Mouse (Mus musculus) CH12.LX (cell line): Measurements from ENCODE around the gene Esp8. TPM values are rescaled to one million over a fixed set of nuclear protein-coding genes. Genes with fewer than 3 reads are reported as not detected.
"Not testable (repeated sequence)": the region's sequence is repeated elsewhere in the genome, so short reads cannot be mapped to it uniquely, and the experiment has no call there.

Experiments used
- DNase-seq: peaks from one replicate; pipeline ENCODE4 v3.0.0-alpha.2; 2013; ENCODE audit errors: extremely low read depth
- H3K27ac ChIP-seq: 2 replicates; pipeline ENCODE4 v1.5.1; 2012; ENCODE audit warnings: low read depth, mild to moderate bottlenecking, control low read depth, moderate library complexity; ENCODE audit not compliant: insufficient read depth
- H3K27me3 ChIP-seq: replicated peaks from 2 replicates; pipeline ENCODE3; 2012; ENCODE audit warnings: inconsistent platforms
- H3K36me3 ChIP-seq, 2 experiments: replicated peaks in 1 of 2; 2 replicates each; pipeline versions ENCODE3 to v1.6.1; 2012; ENCODE audit warnings: inconsistent platforms in 1 of 2, low read length in 1 of 2, mild to moderate bottlenecking in 1 of 2, mixed read lengths in 1 of 2, moderate library complexity in 1 of 2; ENCODE audit not compliant: control insufficient read depth in 1 of 2, insufficient read depth in 1 of 2
- H3K4me1 ChIP-seq, 2 experiments: 2 replicates each; pipeline ENCODE4 v1.6.1; 2012; ENCODE audit warnings: inconsistent platforms in 1 of 2, moderate library complexity in 1 of 2; ENCODE audit not compliant: insufficient read depth in 2 of 2, control insufficient read depth in 1 of 2
- H3K4me2 ChIP-seq: 2 replicates; pipeline ENCODE4 v1.6.1; 2012; ENCODE audit warnings: low read depth, mild to moderate bottlenecking, control low read depth; ENCODE audit not compliant: poor library complexity, insufficient read depth, severe bottlenecking
- H3K4me3 ChIP-seq, 3 experiments: fragments of 150-350 bp in 1 of 3; sonication (generic) in 1 of 3; replicated peaks in 1 of 3; 2 replicates each; pipeline versions ENCODE3 to v1.5.1; 2011 to 2012; ENCODE audit warnings: low read depth in 2 of 3, low read length in 2 of 3, mild to moderate bottlenecking in 2 of 3, moderate library complexity in 2 of 3, control low read depth in 1 of 3, improper control_type of control experiment in 1 of 3, inconsistent platforms in 1 of 3, mixed read lengths in 1 of 3; ENCODE audit not compliant: poor library complexity in 1 of 3
- H3K79me2 ChIP-seq: replicated peaks from 2 replicates; pipeline ENCODE4 v1.6.1; 2012; ENCODE audit warnings: mild to moderate bottlenecking, moderate library complexity; ENCODE audit not compliant: control insufficient read depth, poor library complexity, insufficient read depth, severe bottlenecking; ENCODE audit errors: extremely low read depth
- H3K9ac ChIP-seq: 2 replicates; pipeline ENCODE4 v1.6.1; 2012; ENCODE audit warnings: low read depth, mild to moderate bottlenecking, control low read depth, moderate library complexity; ENCODE audit not compliant: insufficient read depth
- H3K9me3 ChIP-seq: replicated peaks from 2 replicates; pipeline ENCODE3; 2012; ENCODE audit warnings: low read length, inconsistent platforms, mixed read lengths
- ELF1 ChIP-seq: IDR thresholded peaks from 2 replicates; pipeline ENCODE4 v1.6.1; 2014; ENCODE audit warnings: low read depth, mild to moderate bottlenecking, inconsistent platforms, low read length, improper control_type of control experiment
- GABPA ChIP-seq: IDR thresholded peaks from 2 replicates; pipeline ENCODE4 v1.6.1; 2012; ENCODE audit warnings: low read depth, low read length, improper control_type of control experiment, inconsistent platforms; ENCODE audit not compliant: insufficient replicate concordance
- HCFC1 ChIP-seq: IDR thresholded peaks from 2 replicates; pipeline ENCODE4 v1.6.1; 2012; ENCODE audit warnings: low read depth, mild to moderate bottlenecking, inconsistent platforms, low read length, improper control_type of control experiment
- IRF4 ChIP-seq: IDR thresholded peaks from 2 replicates; pipeline ENCODE4 v1.6.1; 2014; ENCODE audit warnings: low read depth, mild to moderate bottlenecking, inconsistent platforms, low read length, improper control_type of control experiment
- KAT2A ChIP-seq: IDR thresholded peaks from 2 replicates; pipeline ENCODE4 v1.6.1; 2012; ENCODE audit warnings: low read length, improper control_type of control experiment, inconsistent platforms; ENCODE audit not compliant: insufficient replicate concordance
- MAFK ChIP-seq: IDR thresholded peaks from 2 replicates; pipeline ENCODE4 v1.6.1; 2011; ENCODE audit warnings: low read length, improper control_type of control experiment; ENCODE audit not compliant: insufficient replicate concordance
- MAZ ChIP-seq: IDR thresholded peaks from 2 replicates; pipeline ENCODE4 v1.6.1; 2012; ENCODE audit warnings: low read depth, mild to moderate bottlenecking, inconsistent platforms, low read length, improper control_type of control experiment, moderate library complexity
- MEF2A ChIP-seq: IDR thresholded peaks from 2 replicates; pipeline ENCODE4 v1.6.1; 2014; ENCODE audit warnings: low read depth, mild to moderate bottlenecking, inconsistent platforms, low read length, improper control_type of control experiment, borderline replicate concordance
- MYC ChIP-seq: IDR thresholded peaks from 2 replicates; pipeline ENCODE4 v1.6.1; 2011; ENCODE audit warnings: low read depth, mild to moderate bottlenecking, improper control_type of control experiment, low read length
- NELFE ChIP-seq: IDR thresholded peaks from 2 replicates; pipeline ENCODE4 v1.6.1; 2011; ENCODE audit warnings: low read depth, low read length, improper control_type of control experiment
- NRF1 ChIP-seq: IDR thresholded peaks from 2 replicates; pipeline ENCODE4 v1.6.1; 2014; ENCODE audit warnings: low read depth, mild to moderate bottlenecking, inconsistent platforms, low read length, improper control_type of control experiment, moderate library complexity
- PAX5 ChIP-seq: IDR thresholded peaks from 2 replicates; pipeline ENCODE4 v1.6.1; 2012; ENCODE audit warnings: low read length, inconsistent platforms, mixed read lengths
- POLR2A ChIP-seq: IDR thresholded peaks from 2 replicates; pipeline ENCODE4 v1.6.1; 2011; ENCODE audit warnings: low read depth, mild to moderate bottlenecking, improper control_type of control experiment, low read length
- RCOR1 ChIP-seq: conservative IDR thresholded peaks from 2 replicates; pipeline ENCODE4 v1.6.1; 2012; ENCODE audit warnings: low read depth, mild to moderate bottlenecking, inconsistent platforms, low read length, improper control_type of control experiment
- SIN3A ChIP-seq: IDR thresholded peaks from 2 replicates; pipeline ENCODE4 v1.6.1; 2012; ENCODE audit warnings: low read length, improper control_type of control experiment, inconsistent platforms
- SMC3 ChIP-seq: IDR thresholded peaks from 2 replicates; pipeline ENCODE4 v1.6.1; 2011; ENCODE audit warnings: low read depth, low read length, improper control_type of control experiment
- TCF12 ChIP-seq: IDR thresholded peaks from 2 replicates; pipeline ENCODE4 v1.6.1; 2014; ENCODE audit warnings: low read depth, mild to moderate bottlenecking, inconsistent platforms, low read length, improper control_type of control experiment
- UBTF ChIP-seq: IDR thresholded peaks from 2 replicates; pipeline ENCODE4 v1.6.1; 2012; ENCODE audit warnings: low read depth, mild to moderate bottlenecking, inconsistent platforms, low read length, improper control_type of control experiment, moderate library complexity
- USF2 ChIP-seq: conservative IDR thresholded peaks from 2 replicates; pipeline ENCODE4 v1.6.1; 2011; ENCODE audit warnings: low read depth, low read length, improper control_type of control experiment
- ZKSCAN1 ChIP-seq: IDR thresholded peaks from 2 replicates; pipeline ENCODE4 v1.6.1; 2012; ENCODE audit warnings: low read depth, inconsistent platforms, low read length, improper control_type of control experiment, borderline replicate concordance
- ZNF384 ChIP-seq: IDR thresholded peaks from 2 replicates; pipeline ENCODE4 v1.6.1; 2012; ENCODE audit warnings: low read depth, low read length, improper control_type of control experiment, inconsistent platforms
- dilution Hi-C: fragments of 300-500 bp; cut with MboI; formaldehyde crosslinking; loops from 2 replicates; pipeline ENCODE4 v1.14.3; 2020; ENCODE audit warnings: low sequenced_read_pairs; ENCODE audit not compliant: extremely low pct_unique_long_range_greater_than_20kb, extremely low pct_ligation_motif_present
- in situ Hi-C: fragments of 300-500 bp; cut with MboI; formaldehyde crosslinking; loops from 3 replicates; pipeline ENCODE4 v1.14.3; 2019; ENCODE audit warnings: low sequenced_read_pairs, low pct_ligation_motif_present, low pct_unique_long_range_greater_than_20kb, mixed read lengths
- polyA plus RNA-seq: library from polyadenylated mRNA; unstranded; fragments of >175 nt; gene quantifications from 2 replicates; pipeline ENCODE4 v1.2.1, GENCODE M21; 2012; ENCODE audit warnings: low read depth; ENCODE audit not compliant: insufficient read length
- total RNA-seq, 2 experiments: library from RNA; depleted of rRNA; stranded (reverse); fragments of 300-350 nt in 1 of 2; fragments of >200 nt in 1 of 2; gene quantifications; 2 replicates each; pipeline ENCODE4 v1.2.3; 2012 to 2014

Esp8 gene
- total and polyA plus RNA-seq, 3 experiments: not detected

GRCm38 (mm10) chr17:40529813-40530212 is 10.0 kb downstream of the Esp8 start:
- no peak overlapping the region for H3K4me2 ChIP-seq
- H3K4me3 ChIP-seq: no peak overlapping the region
- dilution Hi-C loops (no loop called here), in situ Hi-C loops (no loop called here)
- H3K79me2 ChIP-seq: no peaks in the 10 kb centered on the region
- no peaks in the 10 kb centered on the region for H3K36me3 ChIP-seq
- TF ChIP-seq IRF4 (no peak), NRF1 (no peak)
- no peak overlapping the region for H3K27ac ChIP-seq
- H3K9me3 ChIP-seq: peaks cover 14% of the 10 kb centered on the region
- no peak overlapping the region for H3K9ac ChIP-seq
- no peak for DNase-seq
- no peaks in the 10 kb centered on the region for H3K4me1 ChIP-seq
- no peaks in the 10 kb centered on the region for H3K27me3 ChIP-seq

GRCm38 (mm10) chr17:40531147-40531546 is 11.3 kb downstream of the Esp8 start:
- TF ChIP-seq GABPA (no peak), SMC3 (no peak), SIN3A (no peak)
- H3K36me3 ChIP-seq: no peaks in the 10 kb centered on the region
- no peaks in the 10 kb centered on the region for H3K27me3 ChIP-seq
- no peak overlapping the region for H3K4me2 ChIP-seq
- no peak overlapping the region for H3K4me3 ChIP-seq
- in situ Hi-C loops: no loop called here
- H3K79me2 ChIP-seq: no peaks in the 10 kb centered on the region
- no peak for DNase-seq
- no peak overlapping the region for H3K9ac ChIP-seq
- dilution Hi-C loops: no loop called here
- no peaks in the 10 kb centered on the region for H3K4me1 ChIP-seq
- H3K9me3 ChIP-seq: peaks cover 14% of the 10 kb centered on the region
- no peak overlapping the region for H3K27ac ChIP-seq

DNA sequence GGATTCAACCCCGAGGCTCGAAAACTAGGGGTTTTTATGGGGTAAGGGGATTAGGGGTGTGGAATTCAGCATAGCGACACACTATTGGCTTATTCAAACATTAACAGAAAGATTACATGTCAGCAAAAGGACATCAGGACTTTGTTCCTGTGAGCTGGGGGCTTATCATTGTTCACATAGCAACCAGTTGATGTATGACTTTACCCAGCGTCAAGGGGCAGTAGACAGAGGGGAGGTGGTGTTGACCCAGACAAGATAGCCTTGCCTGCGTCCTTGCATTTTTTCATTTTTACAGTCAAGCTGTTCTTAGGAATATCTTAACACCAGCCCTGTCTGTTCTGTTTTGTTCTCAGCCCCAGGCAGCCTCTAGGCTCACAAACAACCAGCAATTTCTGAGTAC is 27.2 kb downstream of the Esp8 start:
- H3K36me3 ChIP-seq, H3K27me3 ChIP-seq, H3K27ac ChIP-seq, H3K4me3 ChIP-seq, H3K4me1 ChIP-seq, dilution Hi-C loops, DNase-seq, H3K79me2 ChIP-seq, H3K4me2 ChIP-seq, H3K9me3 ChIP-seq, in situ Hi-C loops, H3K9ac ChIP-seq: not testable (repeated sequence)

DNA sequence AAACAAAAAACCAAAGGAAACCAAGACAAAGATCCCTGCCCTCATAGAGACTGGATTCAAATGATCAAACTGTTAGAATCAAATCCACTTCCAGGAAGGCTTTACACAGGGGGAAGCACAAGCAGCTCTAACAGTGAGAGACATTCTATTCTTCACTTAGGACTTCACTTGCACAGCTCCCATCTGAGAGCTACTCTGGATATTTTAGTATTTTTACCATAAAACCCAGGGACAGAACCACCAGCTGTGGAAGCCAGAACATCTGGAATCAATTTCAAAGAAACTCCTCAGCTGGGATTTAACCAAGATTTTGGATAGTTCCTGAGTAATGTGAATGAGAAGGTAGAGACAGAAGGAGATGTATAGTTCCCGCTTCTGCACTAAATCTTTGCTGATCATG is 33.6 kb downstream of the Esp8 start:
- H3K27me3 ChIP-seq: no peaks in the 10 kb centered on the region
- H3K36me3 ChIP-seq: no peaks in the 10 kb centered on the region
- no peak overlapping the region for H3K27ac ChIP-seq
- H3K9me3 ChIP-seq: peaks cover 15% of the 10 kb centered on the region
- no peak overlapping the region for H3K4me2 ChIP-seq
- DNase-seq: no peak
- no peak overlapping the region for H3K9ac ChIP-seq
- H3K79me2 ChIP-seq: no peaks in the 10 kb centered on the region
- no peak overlapping the region for H3K4me3 ChIP-seq
- dilution Hi-C loops: no loop called here
- in situ Hi-C loops: no loop called here
- no peaks in the 10 kb centered on the region for H3K4me1 ChIP-seq
- no peak for TF ChIP-seq MAZ
- TF ChIP-seq ZNF384: no peak
- no peak for TF ChIP-seq MAFK
- TF ChIP-seq MEF2A: no peak
- TF ChIP-seq MYC: no peak
- no peak for TF ChIP-seq USF2
- no peak for TF ChIP-seq TCF12
- TF ChIP-seq POLR2A: no peak
- TF ChIP-seq NRF1: no peak
- no peak for TF ChIP-seq RCOR1
- no peak for TF ChIP-seq KAT2A
- no peak for TF ChIP-seq ZKSCAN1
- TF ChIP-seq HCFC1: no peak
- no peak for TF ChIP-seq PAX5
- no peak for TF ChIP-seq NELFE
- TF ChIP-seq ELF1: no peak
- TF ChIP-seq UBTF: no peak
